Mouse (Mus musculus): ENCODE results near the gene Tacc2. TPM values are rescaled to one million over a fixed set of nuclear protein-coding genes. Genes with fewer than 3 reads are reported as not detected.

Tacc2 gene
- polyA plus RNA-seq, 1 experiment = not detected

GRCm38 (mm10) chr7:130677541-130678274 lies 100.5 kb downstream of the Tacc2 start:
- no peak for TF ChIP-seq GATA1 (IDR thresholded peaks at IDR 0.05; ENCODE audit: low read length)

- no peak for TF ChIP-seq GATA1 (IDR thresholded peaks at IDR 0.05; ENCODE audit: low read length)
Measured at GRCm38 (mm10) chr7:130678414-130678813, 101.2 kb downstream of the Tacc2 start.

- no peak for TF ChIP-seq GATA1 (IDR thresholded peaks at IDR 0.05; ENCODE audit: low read length)
Measured at GRCm38 (mm10) chr7:130681798-130682197, 104.6 kb downstream of the Tacc2 start.

- no peak for TF ChIP-seq GATA1 (IDR thresholded peaks at IDR 0.05; ENCODE audit: low read length)
Measured at GRCm38 (mm10) chr7:130688601-130689000, 111.4 kb downstream of the Tacc2 start.

GRCm38 (mm10) chr7:130690869-130691268 lies 113.6 kb downstream of the Tacc2 start:
- no peak for TF ChIP-seq GATA1 (IDR thresholded peaks at IDR 0.05; ENCODE audit: low read length)

- no peak for TF ChIP-seq GATA1 (IDR thresholded peaks at IDR 0.05; ENCODE audit: low read length)
Measured at GRCm38 (mm10) chr7:130691931-130692330, 114.7 kb downstream of the Tacc2 start.

- TF ChIP-seq GATA1 (IDR thresholded peaks at IDR 0.05; ENCODE audit: low read length) = no peak
Measured at GRCm38 (mm10) chr7:130692392-130692942, 115.2 kb downstream of the Tacc2 start.

GRCm38 (mm10) chr7:130692943-130693799 lies 115.9 kb downstream of the Tacc2 start:
- no peak for TF ChIP-seq GATA1 (IDR thresholded peaks at IDR 0.05; ENCODE audit: low read length)

GRCm38 (mm10) chr7:130693800-130694193 lies 116.6 kb downstream of the Tacc2 start:
- no peak for TF ChIP-seq GATA1 (IDR thresholded peaks at IDR 0.05; ENCODE audit: low read length)

- no peak for TF ChIP-seq GATA1 (IDR thresholded peaks at IDR 0.05; ENCODE audit: low read length)
Measured at GRCm38 (mm10) chr7:130695669-130696338, 118.6 kb downstream of the Tacc2 start.

- TF ChIP-seq GATA1 (IDR thresholded peaks at IDR 0.05; ENCODE audit: low read length) = no peak
Measured at GRCm38 (mm10) chr7:130696347-130697234, 119.4 kb downstream of the Tacc2 start.

GRCm38 (mm10) chr7:130698480-130698879 lies 121.2 kb downstream of the Tacc2 start:
- no peak for TF ChIP-seq GATA1 (IDR thresholded peaks at IDR 0.05; ENCODE audit: low read length)

GRCm38 (mm10) chr7:130701336-130701735 lies 124.1 kb downstream of the Tacc2 start:
- no peak for TF ChIP-seq GATA1 (IDR thresholded peaks at IDR 0.05; ENCODE audit: low read length)

GRCm38 (mm10) chr7:130705230-130705629 lies 128.0 kb downstream of the Tacc2 start:
- no peak for TF ChIP-seq GATA1 (IDR thresholded peaks at IDR 0.05; ENCODE audit: low read length)

- no peak for TF ChIP-seq GATA1 (IDR thresholded peaks at IDR 0.05; ENCODE audit: low read length)
Measured at GRCm38 (mm10) chr7:130708940-130709339, 131.7 kb downstream of the Tacc2 start.
